Mouse (Mus musculus): ENCODE results near the gene Asic1. TPM values are rescaled to one million over a fixed set of nuclear protein-coding genes. Genes with fewer than 3 reads are reported as not detected.

The Asic1 gene
- polyA plus RNA-seq, 1 experiment from 2014 or later, result 2.1 TPM

- Histone ChIP-seq H3K9me3 (replicated peaks; ENCODE audit: control insufficient read depth, low read length) (no peaks in the 10 kb centered on the region), H3K4me1 (ENCODE audit: control insufficient read depth, insufficient read depth, low read length) (peaks cover 18% of the 10 kb centered on the region), H3K4me2 (no peak overlapping the region), H3K4me3 (ENCODE audit: low read depth, low read length) (no peak overlapping the region), H3K36me3 (ENCODE audit: control insufficient read depth, insufficient read depth, low read length) (no peaks in the 10 kb centered on the region), H3K27me3 (ENCODE audit: control insufficient read depth, insufficient read depth, low read length) (peaks cover 29% of the 10 kb centered on the region), H3K27ac (ENCODE audit: low read depth, low read length) (no peak overlapping the region), H3K9ac (ENCODE audit: low read depth, low read length) (no peak overlapping the region)
- 41% methylated on average over 2 of the region's 2 CpGs for WGBS (ENCODE audit: insufficient replicate concordance)
- 0 out of 2 replicates have a peak, but pooled peaks have one; percentile 18 for ATAC-seq (replicated peaks; ENCODE audit: insufficient number of reproducible peaks, low FRiP score, low TSS enrichment)
Observed at GRCm38 (mm10) chr15:99658437-99658836, 11.7 kb upstream of the Asic1 start.

GRCm38 (mm10) chr15:99661121-99661830 lies 8.9 kb upstream of the Asic1 start:
- WGBS (ENCODE audit: insufficient replicate concordance), result 89% methylated on average over 15 of the region's 15 CpGs
- Histone ChIP-seq H3K9ac (ENCODE audit: low read depth, low read length) (no peak overlapping the region), H3K4me1 (ENCODE audit: control insufficient read depth, insufficient read depth, low read length) (peaks cover 24% of the 10 kb centered on the region), H3K27me3 (ENCODE audit: control insufficient read depth, insufficient read depth, low read length) (peaks cover 17% of the 10 kb centered on the region), H3K27ac (ENCODE audit: low read depth, low read length) (no peak overlapping the region), H3K36me3 (ENCODE audit: control insufficient read depth, insufficient read depth, low read length) (no peaks in the 10 kb centered on the region), H3K9me3 (replicated peaks; ENCODE audit: control insufficient read depth, low read length) (no peaks in the 10 kb centered on the region), H3K4me3 (ENCODE audit: low read depth, low read length) (no peak overlapping the region), H3K4me2 (no peak overlapping the region)
- ATAC-seq (replicated peaks; ENCODE audit: insufficient number of reproducible peaks, low FRiP score, low TSS enrichment), result no peak

GRCm38 (mm10) chr15:99662371-99662770 lies 7.8 kb upstream of the Asic1 start:
- 20% methylated on average over 7 of the region's 7 CpGs for WGBS (ENCODE audit: insufficient replicate concordance)
- no peaks in the 10 kb centered on the region for H3K9me3 ChIP-seq (replicated peaks; ENCODE audit: control insufficient read depth, low read length)
- H3K27me3 ChIP-seq (ENCODE audit: control insufficient read depth, insufficient read depth, low read length), result peaks cover 14% of the 10 kb centered on the region
- H3K9ac ChIP-seq (ENCODE audit: low read depth, low read length), result no peak overlapping the region
- H3K27ac ChIP-seq (ENCODE audit: low read depth, low read length), result peak overlapping the region; percentile 37; the same call in 1 of the 2 replicates
- H3K4me2 ChIP-seq, result 0 out of 2 replicates have a peak overlapping the region, but pooled peaks have one; percentile 2
- no peak overlapping the region for H3K4me3 ChIP-seq (ENCODE audit: low read depth, low read length)
- ATAC-seq (replicated peaks; ENCODE audit: insufficient number of reproducible peaks, low FRiP score, low TSS enrichment), result no peak
- H3K4me1 ChIP-seq (ENCODE audit: control insufficient read depth, insufficient read depth, low read length), result peaks cover 24% of the 10 kb centered on the region
- no peaks in the 10 kb centered on the region for H3K36me3 ChIP-seq (ENCODE audit: control insufficient read depth, insufficient read depth, low read length)

GRCm38 (mm10) chr15:99663964-99664599 lies 6.1 kb upstream of the Asic1 start:
- 2% methylated on average over 17 of the region's 17 CpGs for WGBS (ENCODE audit: insufficient replicate concordance)
- H3K36me3 ChIP-seq (ENCODE audit: control insufficient read depth, insufficient read depth, low read length), result no peaks in the 10 kb centered on the region
- H3K9ac ChIP-seq (ENCODE audit: low read depth, low read length), result peak overlapping the region; percentile 52
- H3K4me1 ChIP-seq (ENCODE audit: control insufficient read depth, insufficient read depth, low read length), result peaks cover 28% of the 10 kb centered on the region
- peak overlapping the region; percentile 33 for H3K4me3 ChIP-seq (ENCODE audit: low read depth, low read length)
- peak overlapping the region; percentile 76 for H3K4me2 ChIP-seq
- peak overlapping the region; percentile 69 for H3K27ac ChIP-seq (ENCODE audit: low read depth, low read length)
- no peaks in the 10 kb centered on the region for H3K9me3 ChIP-seq (replicated peaks; ENCODE audit: control insufficient read depth, low read length)
- H3K27me3 ChIP-seq (ENCODE audit: control insufficient read depth, insufficient read depth, low read length), result peaks cover 17% of the 10 kb centered on the region
- peak; percentile 18; the same call in 1 of the 2 replicates for ATAC-seq (replicated peaks; ENCODE audit: insufficient number of reproducible peaks, low FRiP score, low TSS enrichment)

GRCm38 (mm10) chr15:99664600-99665451 lies 5.3 kb upstream of the Asic1 start:
- Histone ChIP-seq H3K36me3 (ENCODE audit: control insufficient read depth, insufficient read depth, low read length) (no peaks in the 10 kb centered on the region), H3K9ac (ENCODE audit: low read depth, low read length) (peak overlapping the region; percentile 52), H3K4me3 (ENCODE audit: low read depth, low read length) (peak overlapping the region; percentile 33), H3K4me2 (peak overlapping the region; percentile 76), H3K4me1 (ENCODE audit: control insufficient read depth, insufficient read depth, low read length) (peaks cover 28% of the 10 kb centered on the region), H3K27ac (ENCODE audit: low read depth, low read length) (peak overlapping the region; percentile 69), H3K9me3 (replicated peaks; ENCODE audit: control insufficient read depth, low read length) (no peaks in the 10 kb centered on the region), H3K27me3 (ENCODE audit: control insufficient read depth, insufficient read depth, low read length) (peaks cover 24% of the 10 kb centered on the region)
- under 1% methylated on average over 44 of the region's 52 CpGs for WGBS (ENCODE audit: insufficient replicate concordance)
- ATAC-seq (replicated peaks; ENCODE audit: insufficient number of reproducible peaks, low FRiP score, low TSS enrichment), result peak; percentile 78

GRCm38 (mm10) chr15:99667544-99667943 lies 2.6 kb upstream of the Asic1 start:
- no peak overlapping the region for H3K4me2 ChIP-seq
- H3K36me3 ChIP-seq (ENCODE audit: control insufficient read depth, insufficient read depth, low read length), result no peaks in the 10 kb centered on the region
- no peak overlapping the region for H3K9ac ChIP-seq (ENCODE audit: low read depth, low read length)
- H3K27ac ChIP-seq (ENCODE audit: low read depth, low read length), result no peak overlapping the region
- H3K27me3 ChIP-seq (ENCODE audit: control insufficient read depth, insufficient read depth, low read length), result peaks cover 48% of the 10 kb centered on the region
- H3K9me3 ChIP-seq (replicated peaks; ENCODE audit: control insufficient read depth, low read length), result no peaks in the 10 kb centered on the region
- WGBS (ENCODE audit: insufficient replicate concordance), result 95% methylated on average over 2 of the region's 2 CpGs
- H3K4me1 ChIP-seq (ENCODE audit: control insufficient read depth, insufficient read depth, low read length), result peaks cover 28% of the 10 kb centered on the region
- ATAC-seq (replicated peaks; ENCODE audit: insufficient number of reproducible peaks, low FRiP score, low TSS enrichment), result no peak
- no peak overlapping the region for H3K4me3 ChIP-seq (ENCODE audit: low read depth, low read length)

GRCm38 (mm10) chr15:99668881-99669280 lies 1.3 kb upstream of the Asic1 start:
- H3K36me3 ChIP-seq (ENCODE audit: control insufficient read depth, insufficient read depth, low read length), result no peaks in the 10 kb centered on the region
- peaks cover 61% of the 10 kb centered on the region for H3K27me3 ChIP-seq (ENCODE audit: control insufficient read depth, insufficient read depth, low read length)
- ATAC-seq (replicated peaks; ENCODE audit: insufficient number of reproducible peaks, low FRiP score, low TSS enrichment), result no peak
- 3% methylated on average over 12 of the region's 12 CpGs for WGBS (ENCODE audit: insufficient replicate concordance)
- no peak overlapping the region for H3K27ac ChIP-seq (ENCODE audit: low read depth, low read length)
- H3K9me3 ChIP-seq (replicated peaks; ENCODE audit: control insufficient read depth, low read length), result no peaks in the 10 kb centered on the region
- H3K4me2 ChIP-seq, result peak overlapping the region; percentile 5
- peaks cover 25% of the 10 kb centered on the region for H3K4me1 ChIP-seq (ENCODE audit: control insufficient read depth, insufficient read depth, low read length)
- H3K9ac ChIP-seq (ENCODE audit: low read depth, low read length), result no peak overlapping the region
- H3K4me3 ChIP-seq (ENCODE audit: low read depth, low read length), result no peak overlapping the region

GRCm38 (mm10) chr15:99669392-99669791 lies 776 bp upstream of the Asic1 start:
- WGBS (ENCODE audit: insufficient replicate concordance), result 0% methylated on average over 1 of the region's 1 CpGs
- Histone ChIP-seq H3K27me3 (ENCODE audit: control insufficient read depth, insufficient read depth, low read length) (peaks cover 64% of the 10 kb centered on the region), H3K36me3 (ENCODE audit: control insufficient read depth, insufficient read depth, low read length) (no peaks in the 10 kb centered on the region), H3K9ac (ENCODE audit: low read depth, low read length) (no peak overlapping the region), H3K4me3 (ENCODE audit: low read depth, low read length) (no peak overlapping the region), H3K4me2 (no peak overlapping the region), H3K4me1 (ENCODE audit: control insufficient read depth, insufficient read depth, low read length) (peaks cover 19% of the 10 kb centered on the region), H3K27ac (ENCODE audit: low read depth, low read length) (no peak overlapping the region), H3K9me3 (replicated peaks; ENCODE audit: control insufficient read depth, low read length) (no peaks in the 10 kb centered on the region)
- ATAC-seq (replicated peaks; ENCODE audit: insufficient number of reproducible peaks, low FRiP score, low TSS enrichment), result no peak
